Mouse (Mus musculus) ES-E14 (cell line): Measurements from ENCODE around the gene Il16. TPM values are rescaled to one million over a fixed set of nuclear protein-coding genes. Genes with fewer than 3 reads are reported as not detected.

Experiments
- DNase-seq: peaks from one replicate; pipeline ENCODE4 v3.0.0-alpha.2; 2013; ENCODE audit warnings: low read depth, low spot score
- H3K27ac ChIP-seq: 2 replicates; pipeline ENCODE4 v1.5.1; 2012; ENCODE audit warnings: low read depth, mild to moderate bottlenecking, low read length, moderate library complexity, mixed read lengths; ENCODE audit not compliant: poor library complexity, insufficient read depth, severe bottlenecking
- H3K36me3 ChIP-seq: 2 replicates; pipeline ENCODE4 v1.6.1; 2012; ENCODE audit warnings: mild to moderate bottlenecking, low read length, moderate library complexity, mixed read lengths; ENCODE audit not compliant: control insufficient read depth, poor library complexity, insufficient read depth, severe bottlenecking
- H3K4me1 ChIP-seq, 2 experiments: fragments of 150-350 bp in 1 of 2; sonication (generic) in 1 of 2; 2 replicates each; pipeline ENCODE4 v1.6.1; 2012; ENCODE audit warnings: low read length in 2 of 2, mild to moderate bottlenecking in 1 of 2, mixed read lengths in 1 of 2; ENCODE audit not compliant: control insufficient read depth in 2 of 2, insufficient read depth in 2 of 2, poor library complexity in 1 of 2
- H3K4me3 ChIP-seq, 2 experiments: fragments of 150-350 bp in 1 of 2; sonication (generic) in 1 of 2; 2 replicates each; pipeline ENCODE4 v1.5.1; 2012; ENCODE audit warnings: low read length in 2 of 2, low read depth in 1 of 2, mild to moderate bottlenecking in 1 of 2, mixed read lengths in 1 of 2; ENCODE audit not compliant: insufficient read depth in 1 of 2, poor library complexity in 1 of 2, severe bottlenecking in 1 of 2
- H3K9ac ChIP-seq: 2 replicates; pipeline ENCODE4 v1.6.1; 2012; ENCODE audit warnings: low read depth, mild to moderate bottlenecking, low read length, mixed read lengths; ENCODE audit not compliant: poor library complexity, insufficient read depth, severe bottlenecking
- H3K9me3 ChIP-seq: fragments of 150-350 bp; sonication (generic); 2 replicates; pipeline ENCODE4 v1.6.1; 2012; ENCODE audit warnings: low read depth, mild to moderate bottlenecking, low read length; ENCODE audit not compliant: control insufficient read depth, insufficient read depth
- CHD2 ChIP-seq: IDR thresholded peaks from 2 replicates; pipeline ENCODE4 v1.6.1; 2014; ENCODE audit warnings: mild to moderate bottlenecking, low read depth, low read length, inconsistent platforms
- HCFC1 ChIP-seq: IDR thresholded peaks from 2 replicates; pipeline ENCODE4 v1.6.1; 2012; ENCODE audit warnings: low read length, inconsistent platforms, borderline replicate concordance; ENCODE audit not compliant: insufficient read depth
- MAFK ChIP-seq: IDR thresholded peaks from 2 replicates; pipeline ENCODE4 v1.6.1; 2014; ENCODE audit warnings: mild to moderate bottlenecking, low read depth, low read length, inconsistent platforms; ENCODE audit not compliant: insufficient read depth
- ZC3H11A ChIP-seq: IDR thresholded peaks from 2 replicates; pipeline ENCODE4 v1.6.1; 2012; ENCODE audit warnings: low read depth, mild to moderate bottlenecking, inconsistent platforms, low read length, borderline replicate concordance
- ZNF384 ChIP-seq: IDR thresholded peaks from 2 replicates; pipeline ENCODE4 v1.6.1; 2012; ENCODE audit warnings: low read depth, low read length, inconsistent platforms
- in situ Hi-C, 2 experiments: fragments of 600-800 bp; cut with MboI; formaldehyde crosslinking; loops; one replicate each; pipeline ENCODE4 v1.15.1; 2025; ENCODE audit warnings: low sequenced_read_pairs in 2 of 2, inconsistent platforms in 1 of 2; ENCODE audit not compliant: unreplicated experiment in 2 of 2
- total RNA-seq: library from RNA; depleted of rRNA; stranded (reverse); fragments of 300-350 nt; gene quantifications from 2 replicates; pipeline ENCODE4 v1.2.3, GENCODE M21; 2012

Gene Il16
- total RNA-seq, 1 experiment: 0.36 TPM

DNA sequence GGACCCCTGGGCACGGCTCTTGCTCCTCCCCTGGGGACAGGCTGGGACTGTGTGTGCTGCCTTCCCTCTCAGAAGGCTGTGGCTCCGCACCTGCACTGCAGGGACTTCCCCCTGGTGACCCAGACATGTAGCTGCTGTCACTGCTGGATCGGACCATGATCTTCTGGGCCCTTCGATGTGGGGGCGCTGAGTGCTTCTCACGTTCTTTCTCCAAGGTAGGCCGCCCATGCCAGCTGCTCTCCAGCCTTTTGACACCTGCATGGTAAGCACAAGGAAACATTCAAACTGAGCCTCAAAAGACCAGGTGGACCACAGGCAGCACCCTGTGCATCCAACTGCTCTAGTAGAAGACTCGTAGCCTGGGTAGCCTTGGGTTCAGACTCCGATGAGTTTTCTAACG, 84.5 kb downstream of the Il16 start:
- no peak overlapping the region for H3K9ac ChIP-seq
- H3K4me1 ChIP-seq: no peaks in the 10 kb centered on the region
- in situ Hi-C loops: no loop called here
- TF ChIP-seq ZNF384 (no peak), MAFK (no peak), HCFC1 (no peak), CHD2 (no peak), ZC3H11A (no peak)
- H3K36me3 ChIP-seq: no peaks in the 10 kb centered on the region
- no peak overlapping the region for H3K27ac ChIP-seq
- H3K4me3 ChIP-seq: no peak overlapping the region
- DNase-seq: no peak
- H3K9me3 ChIP-seq: no peaks in the 10 kb centered on the region

DNA sequence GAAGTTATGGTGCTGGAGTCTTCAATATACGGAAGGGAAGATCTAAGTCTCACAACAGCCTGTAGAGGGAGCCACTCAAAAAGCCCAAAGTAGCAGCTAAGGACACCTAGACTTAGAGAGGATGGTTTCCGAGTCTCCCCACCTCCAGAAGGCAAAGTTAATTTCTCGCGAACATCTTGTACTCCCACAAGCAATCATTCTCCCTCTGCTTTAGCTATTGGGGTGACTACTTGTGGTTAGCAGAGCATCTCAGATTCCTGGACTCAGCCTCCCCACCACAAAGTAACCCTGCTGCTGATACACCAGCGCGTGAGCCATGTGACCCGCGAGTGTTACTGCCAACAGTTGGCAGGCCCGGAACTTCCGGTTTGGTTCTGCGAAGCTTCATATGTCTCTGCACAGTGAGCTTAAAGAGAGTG, 85.2 kb downstream of the Il16 start:
- TF ChIP-seq ZNF384: no peak
- TF ChIP-seq HCFC1: no peak
- TF ChIP-seq ZC3H11A: no peak
- no peak for TF ChIP-seq MAFK
- no peak for TF ChIP-seq CHD2
- Histone ChIP-seq H3K27ac (no peak overlapping the region), H3K4me3 (no peak overlapping the region), H3K9ac (no peak overlapping the region), H3K9me3 (no peaks in the 10 kb centered on the region), H3K4me1 (no peaks in the 10 kb centered on the region), H3K36me3 (no peaks in the 10 kb centered on the region)
- in situ Hi-C loops: no loop called here
- DNase-seq: no peak

DNA sequence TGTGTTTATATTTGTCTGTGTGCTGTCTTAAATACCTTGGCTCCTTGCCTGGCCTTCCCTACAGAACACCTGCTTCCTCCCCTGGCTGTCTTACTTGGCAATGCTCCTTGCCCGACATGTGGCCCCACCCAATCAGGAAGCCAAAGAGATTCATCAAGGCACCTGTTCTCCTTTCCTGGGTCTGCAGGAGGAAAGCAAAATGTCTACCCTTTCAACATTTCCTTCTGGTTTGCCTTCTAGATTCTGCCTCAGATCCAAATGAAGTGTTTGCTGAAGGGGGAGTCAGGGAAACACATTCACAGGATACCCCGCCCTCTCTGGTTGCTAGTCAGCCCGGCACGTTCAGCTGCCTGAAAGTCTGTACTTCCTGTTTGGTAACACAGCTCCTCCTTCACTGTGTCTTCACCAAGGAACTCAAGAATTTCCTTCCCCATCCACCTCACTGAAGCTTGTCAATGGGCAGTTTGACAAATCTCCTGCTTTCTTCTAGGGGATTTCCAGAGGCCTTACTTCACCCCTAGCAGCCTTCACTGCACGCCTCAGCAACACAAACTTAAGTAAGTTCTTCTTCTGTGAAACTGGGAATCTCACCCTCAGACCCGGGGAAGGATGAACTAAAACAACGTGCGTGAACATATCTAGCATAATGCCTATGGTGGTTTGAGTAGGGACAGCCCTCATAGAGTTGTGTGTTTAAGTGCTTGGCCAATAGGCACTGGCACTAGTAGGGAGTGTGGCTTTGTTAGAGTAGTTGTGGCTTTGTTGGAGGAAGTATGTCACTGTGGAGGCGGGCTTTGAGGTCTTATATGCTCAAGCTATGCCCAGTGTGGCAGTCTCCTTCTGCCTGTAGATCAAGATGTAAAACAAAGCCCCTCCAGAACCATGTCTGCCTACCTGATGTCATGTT, 86.1 kb downstream of the Il16 start:
- no peak overlapping the region for H3K4me3 ChIP-seq
- H3K9ac ChIP-seq: no peak overlapping the region
- no peak for DNase-seq
- no peaks in the 10 kb centered on the region for H3K36me3 ChIP-seq
- in situ Hi-C loops: no loop called here
- no peaks in the 10 kb centered on the region for H3K9me3 ChIP-seq
- no peak for TF ChIP-seq HCFC1
- no peak for TF ChIP-seq ZNF384
- no peak for TF ChIP-seq ZC3H11A
- TF ChIP-seq MAFK: no peak
- TF ChIP-seq CHD2: no peak
- no peak overlapping the region for H3K27ac ChIP-seq
- H3K4me1 ChIP-seq: no peaks in the 10 kb centered on the region

DNA sequence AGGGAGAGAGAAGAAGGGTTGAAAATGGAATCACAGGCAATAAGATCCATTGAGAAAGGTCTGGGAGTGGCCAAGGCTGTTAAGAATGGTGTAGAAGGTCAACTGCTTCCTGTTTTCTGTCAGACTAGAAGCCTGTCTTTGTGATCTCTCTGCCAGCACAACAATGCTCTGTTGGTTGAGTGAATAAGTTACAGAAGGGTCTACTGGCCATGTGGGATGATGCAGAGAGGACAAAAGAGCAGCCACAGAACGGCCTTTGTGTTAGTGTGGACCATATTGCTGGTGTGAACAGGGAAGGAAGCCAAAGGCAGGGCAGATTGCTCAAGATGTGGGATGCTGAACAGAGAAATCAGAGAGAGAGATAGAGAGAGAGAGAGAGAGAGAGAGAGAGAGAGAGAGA, 86.8 kb downstream of the Il16 start:
- H3K9ac ChIP-seq: no peak overlapping the region
- H3K4me3 ChIP-seq: no peak overlapping the region
- no peak for TF ChIP-seq ZC3H11A
- no peak for TF ChIP-seq HCFC1
- TF ChIP-seq MAFK: no peak
- TF ChIP-seq ZNF384: no peak
- TF ChIP-seq CHD2: no peak
- no peak overlapping the region for H3K27ac ChIP-seq
- in situ Hi-C loops: no loop called here
- DNase-seq: no peak
- H3K36me3 ChIP-seq: no peaks in the 10 kb centered on the region
- H3K9me3 ChIP-seq: no peaks in the 10 kb centered on the region
- H3K4me1 ChIP-seq: no peaks in the 10 kb centered on the region
